Mouse (Mus musculus): ENCODE data around the gene Spata5.
A peak's percentile ranks its signal among the peaks of the same experiment; 100 is the strongest.
"Not testable (repeated sequence)": the region's sequence is repeated elsewhere in the genome, so short reads cannot be mapped to it uniquely, and the experiment has no call there.

Spata5 gene

GRCm38 (mm10) chr3:37510055-37511032, 90.6 kb downstream of the Spata5 start:
- DNase-seq (ENCODE audit: low spot score in 2 of 2): no peak

GRCm38 (mm10) chr3:37515485-37515884, 95.8 kb downstream of the Spata5 start:
- peak; percentile 35 to 84 for DNase-seq (ENCODE audit: low spot score in 2 of 2)

GRCm38 (mm10) chr3:37516379-37516778, 96.7 kb downstream of the Spata5 start:
- DNase-seq (ENCODE audit: low spot score in 2 of 2): no peak

GRCm38 (mm10) chr3:37518611-37519010, 98.9 kb downstream of the Spata5 start:
- no peak for DNase-seq (ENCODE audit: low spot score in 2 of 2)

GRCm38 (mm10) chr3:37520334-37521023, 100.8 kb downstream of the Spata5 start:
- DNase-seq (ENCODE audit: low spot score in 2 of 2): no peak

GRCm38 (mm10) chr3:37532079-37532478, 112.4 kb downstream of the Spata5 start:
- no peak for DNase-seq (ENCODE audit: low spot score in 2 of 2)

- not testable (repeated sequence) for DNase-seq (ENCODE audit: low spot score in 2 of 2)
Measured at GRCm38 (mm10) chr3:37540701-37541100, 121.0 kb downstream of the Spata5 start.

GRCm38 (mm10) chr3:37546351-37546750, 126.7 kb downstream of the Spata5 start:
- no peak for DNase-seq (ENCODE audit: low spot score in 2 of 2)

- no peak for DNase-seq (ENCODE audit: low spot score in 2 of 2)
Measured at GRCm38 (mm10) chr3:37550190-37550589, 130.5 kb downstream of the Spata5 start.

- DNase-seq (ENCODE audit: low spot score in 2 of 2): no peak
Measured at GRCm38 (mm10) chr3:37550594-37550993, 130.9 kb downstream of the Spata5 start.

GRCm38 (mm10) chr3:37551486-37551885, 131.8 kb downstream of the Spata5 start:
- DNase-seq (ENCODE audit: low spot score in 2 of 2): no peak

- no peak for DNase-seq (ENCODE audit: low spot score in 2 of 2)
Measured at GRCm38 (mm10) chr3:37552244-37552643, 132.5 kb downstream of the Spata5 start.

GRCm38 (mm10) chr3:37553371-37554033, 133.8 kb downstream of the Spata5 start:
- no peak for DNase-seq (ENCODE audit: low spot score in 2 of 2)

GRCm38 (mm10) chr3:37556412-37557113, 136.9 kb downstream of the Spata5 start:
- no peak for DNase-seq (ENCODE audit: low spot score in 2 of 2)

GRCm38 (mm10) chr3:37557741-37558479, 138.2 kb downstream of the Spata5 start:
- DNase-seq (ENCODE audit: low spot score in 2 of 2): no peak

- no peak for DNase-seq (ENCODE audit: low spot score in 2 of 2)
Measured at GRCm38 (mm10) chr3:37559339-37559738, 139.6 kb downstream of the Spata5 start.

- no peak for DNase-seq (ENCODE audit: low spot score in 2 of 2)
Measured at GRCm38 (mm10) chr3:37561466-37561865, 141.8 kb downstream of the Spata5 start.

GRCm38 (mm10) chr3:37566097-37566496, 146.4 kb downstream of the Spata5 start:
- DNase-seq (ENCODE audit: low spot score in 2 of 2): no peak

- DNase-seq (ENCODE audit: low spot score in 2 of 2): no peak
Measured at GRCm38 (mm10) chr3:37567505-37567904, 147.8 kb downstream of the Spata5 start.

GRCm38 (mm10) chr3:37568780-37569179, 149.1 kb downstream of the Spata5 start:
- DNase-seq (ENCODE audit: low spot score in 2 of 2): no peak
